Mouse (Mus musculus) frontal cortex, postnatal 14 days (tissue): ENCODE data around the gene Nacc2.

Experiments used
- DNase-seq, 2 experiments: peaks; one replicate each; pipeline ENCODE4 v3.0.0; 2022; ENCODE audit warnings: low spot score in 2 of 2

Gene Nacc2

DNA sequence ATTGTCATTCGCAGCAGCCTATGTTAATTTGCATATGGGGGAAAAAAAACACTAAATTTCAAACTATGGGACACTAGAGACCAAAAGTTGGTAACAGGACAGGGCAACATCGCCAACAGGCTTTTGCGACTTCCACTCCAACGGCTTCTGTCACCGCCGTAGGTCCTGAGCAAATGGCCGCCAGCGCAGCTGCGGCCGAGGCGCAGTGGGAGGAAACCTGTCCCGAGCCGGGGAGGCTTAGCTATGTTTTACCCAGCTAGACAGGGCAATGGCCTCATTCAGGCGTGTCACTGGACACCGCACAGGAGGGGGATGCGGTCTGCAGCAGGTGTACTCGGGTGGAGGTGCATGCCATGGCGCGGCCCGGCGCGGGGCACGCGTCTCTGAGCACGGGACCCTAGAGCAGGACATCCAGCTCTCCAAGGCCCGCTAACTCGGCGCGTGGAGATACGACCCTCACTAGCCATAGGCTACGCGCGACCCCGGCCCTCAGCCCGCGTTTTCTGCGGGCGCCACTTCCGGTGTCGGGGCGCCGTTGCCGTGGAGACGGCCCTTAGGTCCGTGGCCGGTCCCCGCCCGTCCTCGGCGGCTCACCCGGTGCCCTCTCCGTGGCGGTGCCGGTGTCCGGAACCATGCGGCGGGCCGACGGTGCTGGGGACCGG lies 16.7 kb upstream of the Nacc2 start:
- DNase-seq: peak in 1 of 2 experiments; percentile 54

DNA sequence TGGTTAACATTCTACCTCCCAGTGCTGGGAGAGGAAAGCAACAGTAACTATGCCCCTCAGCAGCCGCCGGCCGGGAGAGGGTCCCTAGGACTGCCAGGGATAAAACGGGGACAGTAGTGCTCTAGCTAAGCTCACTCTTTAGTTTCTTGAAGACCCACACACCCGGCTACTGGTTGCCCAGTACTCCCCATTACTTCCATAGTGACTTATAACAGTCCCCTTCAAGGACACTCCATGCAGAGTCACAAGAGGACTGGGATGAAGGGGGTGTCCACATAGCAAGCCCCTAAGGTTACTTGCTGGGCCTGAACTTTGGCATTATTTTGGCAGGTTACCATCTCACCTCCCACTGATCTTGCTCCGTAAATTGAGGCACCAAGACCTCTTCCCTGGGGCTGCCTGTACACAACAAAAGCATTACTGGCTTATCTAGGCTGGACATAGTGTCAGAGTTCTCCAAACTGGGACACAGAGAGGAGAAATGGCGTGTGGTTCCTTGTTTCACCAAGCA lies 16.1 kb upstream of the Nacc2 start:
- DNase-seq: no peak

DNA sequence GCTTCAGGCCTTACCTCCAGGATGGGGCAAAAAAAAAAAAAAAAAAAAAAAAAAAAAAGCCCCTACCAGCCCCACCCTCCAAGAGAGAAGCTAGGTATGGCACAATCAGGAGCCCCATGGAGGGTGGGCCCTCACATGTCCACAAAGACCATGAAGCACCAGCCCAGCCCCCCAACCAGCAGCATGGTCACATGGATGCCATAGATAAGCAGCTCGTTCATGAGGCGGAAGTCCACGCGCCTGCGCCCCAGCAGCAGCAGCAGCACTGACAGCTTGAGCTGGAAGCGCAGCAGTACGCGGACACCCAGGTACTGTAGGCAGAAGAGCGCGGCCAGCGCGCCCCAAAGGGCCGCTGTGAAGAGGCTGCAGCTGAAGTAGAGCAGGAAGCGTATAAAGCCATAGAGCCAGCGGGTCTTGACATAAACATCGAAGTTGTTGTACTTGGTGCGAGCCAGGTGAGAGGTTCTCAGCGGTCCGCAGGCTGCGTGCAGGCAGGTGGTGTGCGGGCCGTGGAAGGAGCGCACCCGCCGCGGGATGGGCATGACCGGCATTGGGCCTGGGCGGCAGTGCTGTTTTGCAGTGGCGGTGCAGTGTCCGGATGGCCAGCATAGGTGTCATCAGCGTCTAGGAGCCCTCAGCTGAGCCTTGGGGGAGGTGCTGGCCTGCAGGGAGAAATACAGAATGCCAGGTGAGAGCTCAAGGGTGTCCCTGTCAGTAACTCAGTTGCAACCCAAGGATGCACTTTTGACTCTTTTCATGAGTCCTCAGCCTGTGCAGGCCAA lies 15.4 kb upstream of the Nacc2 start:
- no peak for DNase-seq

GRCm38 (mm10) chr2:26134591-26134990 lies 11.6 kb upstream of the Nacc2 start:
- DNase-seq: no peak

- DNase-seq: peak; percentile 81 to 84
Observed at GRCm38 (mm10) chr2:26132628-26133551, 9.9 kb upstream of the Nacc2 start.

GRCm38 (mm10) chr2:26131327-26131726 lies 8.3 kb upstream of the Nacc2 start:
- no peak for DNase-seq

DNA sequence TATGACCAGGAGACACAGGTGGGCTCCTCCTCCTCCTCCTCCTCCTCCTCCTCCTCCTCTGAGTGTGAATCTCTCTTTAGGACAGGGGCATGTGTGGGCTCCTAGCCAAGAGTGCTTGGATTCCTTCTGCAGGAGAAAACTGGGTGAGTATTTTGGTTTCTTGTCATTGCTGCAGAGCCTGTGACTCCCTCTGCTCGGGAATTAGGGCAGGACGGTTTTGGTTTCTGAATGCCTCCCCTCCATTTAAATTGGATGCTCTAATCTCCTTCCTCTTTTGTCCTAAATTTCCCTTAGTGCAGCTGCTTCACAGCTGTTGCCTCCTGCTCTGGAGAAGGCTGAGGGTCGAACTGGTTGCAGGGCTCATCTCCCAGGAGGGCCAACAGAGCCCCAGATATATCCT lies 6.9 kb upstream of the Nacc2 start:
- no peak for DNase-seq

- no peak for DNase-seq
Observed at GRCm38 (mm10) chr2:26129346-26129745, 6.3 kb upstream of the Nacc2 start.

- DNase-seq: no peak
Observed at GRCm38 (mm10) chr2:26122171-26123078, 595 bp downstream of the Nacc2 start.

- DNase-seq: no peak
Observed at GRCm38 (mm10) chr2:26121541-26122083, 1.4 kb downstream of the Nacc2 start.

DNA sequence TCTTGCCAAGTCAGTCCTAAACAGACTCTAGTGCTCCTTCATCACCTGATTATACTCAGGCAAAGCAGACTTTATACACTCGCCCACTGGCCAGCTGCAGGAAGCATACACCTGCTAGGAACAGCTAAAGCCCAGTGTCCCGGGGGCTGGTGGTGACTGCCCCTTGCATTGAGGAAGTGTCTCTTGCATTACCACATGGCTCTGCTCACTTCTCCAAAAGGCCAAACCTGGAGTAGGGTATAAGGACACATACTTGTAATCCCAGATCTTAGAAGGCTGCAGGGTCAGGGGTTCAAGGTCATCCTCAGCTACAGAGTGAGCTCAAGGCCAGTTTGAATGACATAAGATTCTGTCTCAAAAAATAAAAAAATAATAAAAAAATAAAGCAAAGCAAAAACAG lies 3.4 kb downstream of the Nacc2 start:
- no peak for DNase-seq

GRCm38 (mm10) chr2:26119310-26119592 lies 3.8 kb downstream of the Nacc2 start:
- DNase-seq: no peak

GRCm38 (mm10) chr2:26118584-26119309 lies 4.3 kb downstream of the Nacc2 start:
- DNase-seq: no peak

DNA sequence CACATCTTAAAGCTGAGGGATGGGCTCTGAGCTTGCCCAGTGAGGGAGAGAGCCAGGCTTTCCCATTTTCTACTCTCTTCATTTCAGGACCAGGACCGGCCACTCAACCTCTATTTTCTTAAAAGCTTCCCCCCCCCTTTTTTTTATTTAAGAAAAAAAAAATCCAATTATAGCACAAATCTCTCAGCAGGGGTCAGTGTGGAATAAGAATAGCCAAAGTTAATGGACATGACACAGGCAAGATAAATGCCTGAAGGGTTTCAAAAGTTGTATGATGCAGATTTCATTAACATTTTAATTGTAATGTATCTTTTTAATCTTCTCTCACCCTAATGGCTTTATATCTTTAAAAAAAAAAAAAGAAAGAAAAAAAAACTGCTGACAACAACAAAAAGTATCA lies 5.4 kb downstream of the Nacc2 start:
- no peak for DNase-seq

- DNase-seq: no peak
Observed at GRCm38 (mm10) chr2:26116550-26116949, 6.5 kb downstream of the Nacc2 start.

GRCm38 (mm10) chr2:26115215-26115614 lies 7.8 kb downstream of the Nacc2 start:
- no peak for DNase-seq

GRCm38 (mm10) chr2:26108237-26108636 lies 14.8 kb downstream of the Nacc2 start:
- DNase-seq: no peak

GRCm38 (mm10) chr2:26107011-26107410 lies 16.0 kb downstream of the Nacc2 start:
- no peak for DNase-seq

DNA sequence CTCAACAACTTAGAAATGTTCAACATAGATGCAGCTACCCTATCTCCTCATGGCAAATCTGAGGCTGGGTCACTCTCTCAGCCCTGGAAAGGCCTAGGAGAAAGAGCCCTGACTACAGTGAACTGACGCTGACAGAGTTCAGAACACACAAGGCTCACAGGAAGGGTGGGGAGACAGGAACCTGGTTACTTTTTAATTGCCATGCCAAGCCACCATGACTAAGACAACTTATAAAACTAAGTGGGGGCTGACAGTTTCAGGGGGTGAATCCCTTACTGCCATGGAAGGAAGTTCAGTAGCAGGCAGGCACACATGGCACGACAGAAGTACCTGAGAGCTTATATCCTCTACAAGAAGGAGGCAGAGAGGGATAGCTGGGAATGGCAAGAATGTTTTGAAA lies 16.8 kb downstream of the Nacc2 start:
- DNase-seq: no peak

DNA sequence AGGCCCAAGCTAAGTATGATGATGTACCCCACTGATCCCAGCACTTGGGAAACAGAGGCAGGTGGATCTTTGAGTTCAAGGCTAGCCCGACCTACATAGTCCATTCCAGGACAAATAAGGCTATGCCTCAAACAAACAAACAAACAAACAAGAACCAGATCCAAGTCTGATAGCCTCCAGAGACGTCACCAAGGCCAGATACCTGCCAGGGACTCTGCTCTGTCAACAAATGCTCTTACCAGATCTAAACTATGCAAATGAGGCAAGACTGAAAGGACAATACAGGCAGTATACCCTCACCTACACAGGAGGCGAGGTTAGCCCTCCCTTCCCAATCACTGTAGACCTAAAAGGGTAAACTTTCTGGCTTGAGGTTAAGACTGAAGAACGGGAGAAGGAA lies 22.7 kb downstream of the Nacc2 start:
- DNase-seq: no peak
